Mouse (Mus musculus): ENCODE measurements around the gene 1500009L16Rik. TPM values are rescaled to one million over a fixed set of nuclear protein-coding genes. Genes with fewer than 3 reads are reported as not detected.

The 1500009L16Rik gene
- polyA plus RNA-seq, 1 experiment from 2014 or later, result 36.3 TPM

GRCm38 (mm10) chr10:83807251-83807650, 84.6 kb downstream of the 1500009L16Rik start:
- WGBS, result 62% methylated on average over 8 of the region's 8 CpGs
- no peaks in the 10 kb centered on the region for H3K9me3 ChIP-seq (replicated peaks)

More at GRCm38 (mm10) chr10:83807251-83807650, 84.6 kb downstream of the 1500009L16Rik start:
- no peak for ATAC-seq (replicated peaks; ENCODE audit: low FRiP score)
- Histone ChIP-seq H3K4me2 (no peak overlapping the region), H3K4me1 (peaks cover 32% of the 10 kb centered on the region), H3K9ac (no peak overlapping the region), H3K27me3 (peaks cover 5% of the 10 kb centered on the region; the same call in 1 of the 2 replicates), H3K27ac (no peak overlapping the region), H3K4me3 (replicated peaks) (no peak overlapping the region), H3K36me3 (no peaks in the 10 kb centered on the region)

Other genes with a start within 250 kb of the 1500009L16Rik start
- 0.79 and 0.99 TPM in 2 replicates for gene Aldh1l2, start 188.7 kb upstream of the 1500009L16Rik start, polyA plus RNA-seq (2015; fragmentation: Nextera tagmentation; extraction: Ambion mirVana)
- 34.0 and 37.5 TPM in 2 replicates for gene Washc4, start 179.1 kb upstream of the 1500009L16Rik start, polyA plus RNA-seq (2015; fragmentation: Nextera tagmentation; extraction: Ambion mirVana)
- gene Appl2, start 74.1 kb upstream of the 1500009L16Rik start, polyA plus RNA-seq (2015; fragmentation: Nextera tagmentation; extraction: Ambion mirVana), result 42.9 and 44.8 TPM in 2 replicates

All from kidney, embryonic 15.5 days (tissue).